19 mouse cellular contexts compared by ENCODE assay signal in genomic region chr1:160366615-160367014, GRCm38 (mm10).
DNase-seq lines count a peak whose midpoint lies in the region; ATAC-seq and TF ChIP-seq lines count a peak whose summit lies in the region.
"Had no signal": no experiment of that assay in that cellular context is flagged by ENCODE, and none has a peak within 500 bp of the region (broad histone marks: within the 10 kb centered on the region; RNA-seq: fewer than 3 reads in every experiment).

No protein-coding gene starts in this region.

- peak; percentile 58 for ATAC-seq in forebrain, embryonic 15.5 days (replicated peaks)
- no peak for ATAC-seq in forebrain, embryonic 11.5 days (replicated peaks; ENCODE audit: low FRiP score)
- no peak for ATAC-seq in heart, embryonic 15.5 days (replicated peaks; ENCODE audit: insufficient number of reproducible peaks, insufficient read depth, low FRiP score, low read depth)
- ATAC-seq in heart, embryonic 11.5 days (replicated peaks; ENCODE audit: insufficient number of reproducible peaks, low FRiP score, low TSS enrichment), result no peak
- ATAC-seq in forebrain, embryonic 16.5 days, result peak; percentile 72
- ATAC-seq: hindbrain, embryonic 16.5 days; inflammation-experienced regulatory T-cells, adult 6 months; intestine, postnatal 0 days had no signal

- no peaks in the 10 kb centered on the region for H3K9me3 ChIP-seq in forebrain, embryonic 15.5 days
- no peaks in the 10 kb centered on the region for H3K9me3 ChIP-seq in forebrain, embryonic 11.5 days (ENCODE audit: control insufficient read depth, low read length)
- H3K9me3 ChIP-seq in heart, embryonic 15.5 days (replicated peaks), result no peaks in the 10 kb centered on the region
- H3K9me3 ChIP-seq in heart, embryonic 11.5 days (replicated peaks; ENCODE audit: control insufficient read depth, low read length), result no peaks in the 10 kb centered on the region
- H3K9me3 ChIP-seq in forebrain, embryonic 16.5 days (ENCODE audit: control insufficient read depth, low read length), result no peaks in the 10 kb centered on the region
- H3K9me3 ChIP-seq: heart, embryonic 10.5 days; hindbrain, embryonic 12.5 days had no signal

- H3K36me3 ChIP-seq in forebrain, embryonic 15.5 days, result no peaks in the 10 kb centered on the region
- H3K36me3 ChIP-seq in forebrain, embryonic 11.5 days (ENCODE audit: control insufficient read depth, insufficient read depth, low read length), result no peaks in the 10 kb centered on the region
- no peaks in the 10 kb centered on the region for H3K36me3 ChIP-seq in heart, embryonic 15.5 days
- no peaks in the 10 kb centered on the region for H3K36me3 ChIP-seq in heart, embryonic 11.5 days (ENCODE audit: control insufficient read depth, insufficient read depth, low read length)
- H3K36me3 ChIP-seq in forebrain, embryonic 16.5 days (ENCODE audit: control insufficient read depth, insufficient read depth), result no peaks in the 10 kb centered on the region
- H3K36me3 ChIP-seq: heart, embryonic 10.5 days; hindbrain, embryonic 12.5 days had no signal

- no peaks in the 10 kb centered on the region for H3K27me3 ChIP-seq in forebrain, embryonic 15.5 days
- no peaks in the 10 kb centered on the region for H3K27me3 ChIP-seq in forebrain, embryonic 11.5 days (ENCODE audit: control insufficient read depth, insufficient read depth, low read length)
- H3K27me3 ChIP-seq in heart, embryonic 15.5 days, result no peaks in the 10 kb centered on the region
- no peaks in the 10 kb centered on the region for H3K27me3 ChIP-seq in heart, embryonic 11.5 days (ENCODE audit: control insufficient read depth, insufficient read depth, low read length)
- H3K27me3 ChIP-seq in forebrain, embryonic 16.5 days (replicated peaks; ENCODE audit: control insufficient read depth, insufficient read depth, low read length), result no peaks in the 10 kb centered on the region
- H3K27me3 ChIP-seq: hindbrain, embryonic 12.5 days had no signal

- H3K4me1 ChIP-seq in forebrain, embryonic 15.5 days, result peaks cover 9% of the 10 kb centered on the region
- no peaks in the 10 kb centered on the region for H3K4me1 ChIP-seq in forebrain, embryonic 11.5 days (replicated peaks; ENCODE audit: control insufficient read depth, insufficient read depth, low read length)
- H3K4me1 ChIP-seq in heart, embryonic 15.5 days (replicated peaks), result peaks cover 18% of the 10 kb centered on the region
- no peaks in the 10 kb centered on the region for H3K4me1 ChIP-seq in heart, embryonic 11.5 days (ENCODE audit: control insufficient read depth, insufficient read depth, low read length)
- H3K4me1 ChIP-seq in forebrain, embryonic 16.5 days (replicated peaks; ENCODE audit: control insufficient read depth, insufficient read depth, low read length), result 0 out of 2 replicates have a peak, but pooled peaks cover 4% of the 10 kb centered on the region
- H3K4me1 ChIP-seq: heart, embryonic 10.5 days; hindbrain, embryonic 12.5 days had no signal

- 62% methylated on average over 3 of the region's 3 CpGs for WGBS in forebrain, embryonic 15.5 days
- WGBS in forebrain, embryonic 11.5 days, result 84% methylated on average over 3 of the region's 3 CpGs
- WGBS in heart, embryonic 15.5 days, result 37% methylated on average over 3 of the region's 3 CpGs
- WGBS in heart, embryonic 11.5 days (ENCODE audit: insufficient replicate concordance), result 74% methylated on average over 3 of the region's 3 CpGs
- 58% methylated on average over 3 of the region's 3 CpGs for WGBS in forebrain, embryonic 16.5 days

- H3K27ac ChIP-seq in forebrain, embryonic 15.5 days (replicated peaks), result peak overlapping the region; percentile 71
- no peak overlapping the region for H3K27ac ChIP-seq in forebrain, embryonic 11.5 days (ENCODE audit: low read depth, low read length)
- peak overlapping the region; percentile 54; the same call in 1 of the 2 replicates for H3K27ac ChIP-seq in heart, embryonic 15.5 days
- no peak overlapping the region for H3K27ac ChIP-seq in heart, embryonic 11.5 days (ENCODE audit: low read depth, low read length)
- peak overlapping the region; percentile 52 for H3K27ac ChIP-seq in forebrain, embryonic 16.5 days (ENCODE audit: low read length)
- H3K27ac ChIP-seq: heart, embryonic 10.5 days; hindbrain, embryonic 12.5 days had no signal

- no peak for TF ChIP-seq POLR2A in brain, embryonic 14.5 days (IDR thresholded peaks at IDR 0.05; ENCODE audit: borderline replicate concordance, extremely low read depth, insufficient read depth, insufficient read length, poor library complexity, severe bottlenecking)

- H3K9ac ChIP-seq in forebrain, embryonic 15.5 days (replicated peaks), result no peak overlapping the region
- no peak overlapping the region for H3K9ac ChIP-seq in forebrain, embryonic 11.5 days (ENCODE audit: low read length)
- H3K9ac ChIP-seq in heart, embryonic 15.5 days, result no peak overlapping the region
- no peak overlapping the region for H3K9ac ChIP-seq in heart, embryonic 11.5 days (ENCODE audit: low read depth, low read length)
- no peak overlapping the region for H3K9ac ChIP-seq in forebrain, embryonic 16.5 days (replicated peaks; ENCODE audit: low read depth, low read length)
- H3K9ac ChIP-seq: hindbrain, embryonic 12.5 days had no signal

- no peak for TF ChIP-seq CTCF in brain, embryonic 14.5 days (IDR thresholded peaks at IDR 0.05; ENCODE audit: borderline replicate concordance, extremely low read depth, insufficient read depth, insufficient read length)

- DNase-seq in forebrain, embryonic 11.5 days (ENCODE audit: low spot score), result no peak
- DNase-seq in brain, embryonic 14.5 days (ENCODE audit: low read depth), result peak; percentile 49
- no peak for DNase-seq in layer of hippocampus, adult 18-20 months (ENCODE audit: low spot score in 2 of 2)
- DNase-seq: adrenal gland, adult 2 months; adrenal gland, postnatal 25 days; cerebellum, adult 2 months; cerebellum, postnatal 10 days; gastrocnemius, postnatal 14 days; heart, postnatal 36 days; kidney, adult 8-10 months had no signal

- no peak overlapping the region for H3K4me3 ChIP-seq in forebrain, embryonic 15.5 days
- no peak overlapping the region for H3K4me3 ChIP-seq in forebrain, embryonic 11.5 days (ENCODE audit: low read depth, low read length)
- no peak overlapping the region for H3K4me3 ChIP-seq in heart, embryonic 15.5 days
- H3K4me3 ChIP-seq in heart, embryonic 11.5 days (ENCODE audit: low read depth, low read length), result no peak overlapping the region
- no peak overlapping the region for H3K4me3 ChIP-seq in forebrain, embryonic 16.5 days (replicated peaks; ENCODE audit: low read length)
- H3K4me3 ChIP-seq: heart, embryonic 10.5 days; hindbrain, embryonic 12.5 days had no signal

- no peak overlapping the region for H3K4me2 ChIP-seq in forebrain, embryonic 15.5 days (replicated peaks)
- no peak overlapping the region for H3K4me2 ChIP-seq in forebrain, embryonic 11.5 days (ENCODE audit: low read depth, low read length, severe bottlenecking)
- H3K4me2 ChIP-seq in heart, embryonic 15.5 days, result no peak overlapping the region
- H3K4me2 ChIP-seq in heart, embryonic 11.5 days, result no peak overlapping the region
- H3K4me2 ChIP-seq in forebrain, embryonic 16.5 days (ENCODE audit: low read length), result no peak overlapping the region
- H3K4me2 ChIP-seq: hindbrain, embryonic 12.5 days had no signal

Comparison
In these comparisons a context has a peak if more than half of its experiments do, and no peak if none do; other contexts are left out.
1. ATAC-seq: peak in forebrain, embryonic 15.5 days (single experiment) and forebrain, embryonic 16.5 days (single experiment); none in forebrain, embryonic 11.5 days (single experiment), heart, embryonic 15.5 days (single experiment) and heart, embryonic 11.5 days (single experiment).
2. H3K27ac ChIP-seq: peak in forebrain, embryonic 15.5 days (single experiment), heart, embryonic 15.5 days (single experiment) and forebrain, embryonic 16.5 days (single experiment); none in forebrain, embryonic 11.5 days (single experiment) and heart, embryonic 11.5 days (single experiment).